Mouse (Mus musculus) stomach, embryonic 14.5 days (tissue): Measurements from ENCODE around the gene Plekhg3. TPM values are rescaled to one million over a fixed set of nuclear protein-coding genes. Genes with fewer than 3 reads are reported as not detected.

Experiments used
- ATAC-seq: fragments of 200-750 bp; cut with Nextera tagmentation; 2 replicates; pipeline ENCODE4 v1.8.0; 2017; ENCODE audit warnings: low read depth, moderate TSS enrichment; ENCODE audit not compliant: insufficient number of reproducible peaks, insufficient read depth, low FRiP score
- H3K27ac ChIP-seq: fragments of 300-500 bp; sonication (generic); 2 replicates; pipeline ENCODE4 v1.5.1; 2014; ENCODE audit warnings: mild to moderate bottlenecking, low read length, moderate library complexity, mixed read lengths
- H3K27me3 ChIP-seq: fragments of 300-500 bp; sonication (generic); 2 replicates; pipeline ENCODE4 v1.6.1; 2014; ENCODE audit warnings: low read length, control low read depth, mixed read lengths; ENCODE audit not compliant: control insufficient read depth, insufficient read depth
- H3K36me3 ChIP-seq: fragments of 300-500 bp; sonication (generic); 2 replicates; pipeline ENCODE4 v1.6.1; 2014; ENCODE audit warnings: mild to moderate bottlenecking, control low read depth, low read length, moderate library complexity, mixed read lengths; ENCODE audit not compliant: control insufficient read depth, insufficient read depth
- H3K4me1 ChIP-seq: fragments of 300-500 bp; sonication (generic); 2 replicates; pipeline ENCODE4 v1.6.1; 2014; ENCODE audit warnings: low read length, control low read depth, mixed read lengths; ENCODE audit not compliant: control insufficient read depth, insufficient read depth
- H3K4me2 ChIP-seq: fragments of 300-500 bp; sonication (generic); replicated peaks from 2 replicates; pipeline ENCODE4 v1.6.1; 2014; ENCODE audit warnings: low read depth, low read length, control low read depth
- H3K4me3 ChIP-seq: fragments of 300-500 bp; sonication (generic); 2 replicates; pipeline ENCODE4 v1.5.1; 2014; ENCODE audit warnings: low read depth, low read length, control low read depth
- H3K9ac ChIP-seq: fragments of 300-500 bp; sonication (generic); replicated peaks from 2 replicates; pipeline ENCODE4 v1.6.1; 2014; ENCODE audit warnings: low read depth, mild to moderate bottlenecking, control low read depth, low read length, moderate library complexity, mixed read lengths
- H3K9me3 ChIP-seq: fragments of 300-500 bp; sonication (generic); 2 replicates; pipeline ENCODE4 v1.6.1; 2016; ENCODE audit warnings: low read depth, low read length, control low read depth; ENCODE audit not compliant: control insufficient read depth
- WGBS: fragments of 180-500 bp; shearing (Covaris S2); extraction: QIAGEN DNeasy Blood & Tissue Kit; methylation state at CpG from one replicate; pipeline ENCODE4 v1.1.7; 2014; 5-methylcytosine and 5-hydroxymethylcytosine counted together
- polyA plus RNA-seq: library from polyadenylated mRNA; unstranded; fragments of >200 nt; fragmentation: Nextera tagmentation; extraction: Ambion mirVana; gene quantifications from 2 replicates; pipeline ENCODE4 v1.2.1, GENCODE M21; 2014

Plekhg3 gene
- polyA plus RNA-seq, 1 experiment from 2014 or later: 13.8 TPM

- Histone ChIP-seq H3K27ac (no peak overlapping the region), H3K4me1 (no peaks in the 10 kb centered on the region), H3K36me3 (peaks cover 44% of the 10 kb centered on the region), H3K9me3 (no peaks in the 10 kb centered on the region), H3K4me2 (no peak overlapping the region), H3K9ac (no peak overlapping the region), H3K27me3 (no peaks in the 10 kb centered on the region), H3K4me3 (no peak overlapping the region)
- 90% methylated on average over 8 of the region's 8 CpGs for WGBS
- ATAC-seq: no peak
These were observed 46.1 kb downstream of the Plekhg3 start for GRCm38 (mm10) chr12:76576806-76577205.

DNA sequence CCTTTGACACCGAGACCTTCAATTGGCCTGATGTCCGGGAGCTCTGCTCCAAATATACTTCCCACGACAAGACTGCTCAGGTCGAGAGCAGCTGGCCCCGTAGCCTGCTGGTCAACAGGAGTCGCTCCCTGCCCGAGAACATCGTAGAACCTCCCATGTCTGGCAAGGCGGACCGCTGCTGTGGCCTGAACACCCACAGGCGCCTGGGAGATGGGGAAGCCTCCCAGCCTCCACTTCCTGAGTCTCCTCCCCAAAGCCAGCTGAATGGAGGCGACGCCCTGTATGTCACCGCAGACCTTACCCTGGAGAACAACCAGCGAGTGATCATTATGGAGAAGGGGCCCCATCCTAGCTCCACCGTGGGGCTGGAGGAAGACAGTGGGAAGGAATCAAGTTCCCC lies 47.2 kb downstream of the Plekhg3 start:
- no peak overlapping the region for H3K4me2 ChIP-seq

GRCm38 (mm10) chr12:76578465-76578864 lies 47.8 kb downstream of the Plekhg3 start:
- Histone ChIP-seq H3K27ac (no peak overlapping the region), H3K4me3 (no peak overlapping the region), H3K36me3 (peaks cover 37% of the 10 kb centered on the region), H3K4me2 (no peak overlapping the region), H3K4me1 (peaks cover 8% of the 10 kb centered on the region), H3K27me3 (no peaks in the 10 kb centered on the region), H3K9me3 (no peaks in the 10 kb centered on the region), H3K9ac (no peak overlapping the region)
- no peak for ATAC-seq
- WGBS: 79% methylated on average over 2 of the region's 2 CpGs

More for the DNA sequence above, 47.2 kb downstream of the Plekhg3 start:
- no peak for ATAC-seq
- H3K27me3 ChIP-seq: no peaks in the 10 kb centered on the region
- 89% methylated on average over 16 of the region's 16 CpGs for WGBS
- peaks cover 4% of the 10 kb centered on the region for H3K4me1 ChIP-seq
- no peak overlapping the region for H3K27ac ChIP-seq
- H3K4me3 ChIP-seq: no peak overlapping the region
- no peaks in the 10 kb centered on the region for H3K9me3 ChIP-seq
- no peak overlapping the region for H3K9ac ChIP-seq
- H3K36me3 ChIP-seq: peaks cover 40% of the 10 kb centered on the region

- 81% methylated on average over 1 of the region's 1 CpGs for WGBS
These were observed 49.1 kb downstream of the Plekhg3 start for GRCm38 (mm10) chr12:76579806-76580205.

GRCm38 (mm10) chr12:76582139-76582538 lies 51.4 kb downstream of the Plekhg3 start:
- H3K9me3 ChIP-seq: no peaks in the 10 kb centered on the region
- no peak overlapping the region for H3K4me3 ChIP-seq
- H3K9ac ChIP-seq: no peak overlapping the region
- H3K4me2 ChIP-seq: no peak overlapping the region
- WGBS: 83% methylated on average over 3 of the region's 3 CpGs
- peaks cover 8% of the 10 kb centered on the region for H3K4me1 ChIP-seq
- peaks cover 11% of the 10 kb centered on the region; the same call in 1 of the 2 replicates for H3K36me3 ChIP-seq
- H3K27ac ChIP-seq: peak overlapping the region; percentile 27
- no peak for ATAC-seq
- H3K27me3 ChIP-seq: no peaks in the 10 kb centered on the region

More at GRCm38 (mm10) chr12:76579806-76580205, 49.1 kb downstream of the Plekhg3 start:
- peaks cover 8% of the 10 kb centered on the region for H3K4me1 ChIP-seq
- no peak overlapping the region for H3K4me2 ChIP-seq
- H3K9me3 ChIP-seq: no peaks in the 10 kb centered on the region
- H3K36me3 ChIP-seq: peaks cover 32% of the 10 kb centered on the region
- H3K4me3 ChIP-seq: no peak overlapping the region
- no peak for ATAC-seq
- H3K27ac ChIP-seq: no peak overlapping the region
- H3K27me3 ChIP-seq: no peaks in the 10 kb centered on the region
- no peak overlapping the region for H3K9ac ChIP-seq

DNA sequence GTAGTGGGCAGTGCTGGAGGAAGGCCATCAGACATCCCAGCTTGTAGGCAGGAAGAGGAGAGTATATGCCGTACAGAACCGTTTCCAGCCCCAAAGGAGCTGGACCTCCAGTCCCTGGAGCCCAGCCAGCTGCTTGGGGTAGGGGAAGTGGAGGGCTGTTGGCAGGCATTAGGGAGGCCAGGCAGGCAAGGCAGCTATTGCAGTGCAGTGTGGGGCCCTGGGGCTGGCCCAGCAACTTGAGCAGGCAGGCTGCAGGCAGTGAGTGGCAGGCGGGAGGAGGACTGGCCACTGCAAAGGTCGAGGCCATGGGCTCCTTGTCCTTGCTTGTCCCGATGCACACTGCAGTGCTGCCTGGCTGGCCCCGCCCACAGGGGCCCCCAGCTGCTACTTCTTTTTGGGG lies 52.1 kb downstream of the Plekhg3 start:
- peak; percentile 21; the same call in 1 of the 2 replicates for ATAC-seq
- H3K9me3 ChIP-seq: no peaks in the 10 kb centered on the region
- H3K27ac ChIP-seq: peak overlapping the region; percentile 27
- WGBS: 26% methylated on average over 6 of the region's 6 CpGs
- no peak overlapping the region for H3K9ac ChIP-seq
- H3K4me3 ChIP-seq: no peak overlapping the region
- H3K27me3 ChIP-seq: no peaks in the 10 kb centered on the region
- peaks cover 8% of the 10 kb centered on the region for H3K4me1 ChIP-seq
- H3K4me2 ChIP-seq: no peak overlapping the region
- H3K36me3 ChIP-seq: peaks cover 6% of the 10 kb centered on the region; the same call in 1 of the 2 replicates

DNA sequence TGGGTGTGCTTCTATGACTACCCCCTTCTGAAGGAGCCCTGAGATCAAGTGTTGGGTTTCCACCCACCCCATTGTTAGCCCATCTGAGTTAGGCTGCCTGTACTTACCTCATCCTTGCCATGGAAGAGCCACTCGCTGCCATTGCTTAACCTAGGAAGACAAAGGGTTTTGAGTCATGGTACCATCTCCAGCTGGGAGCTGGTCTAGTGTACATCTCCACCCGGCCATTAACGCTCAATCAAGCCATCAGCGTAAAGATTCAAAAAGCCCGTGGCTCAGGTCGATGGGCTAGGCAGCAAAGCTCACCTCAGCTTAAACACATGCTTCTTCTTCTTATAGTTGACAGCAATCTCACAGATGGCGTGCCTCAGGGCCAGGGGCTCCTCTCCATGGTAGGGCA lies 52.8 kb downstream of the Plekhg3 start:
- no peak overlapping the region for H3K27ac ChIP-seq
- no peak for ATAC-seq
- H3K4me3 ChIP-seq: no peak overlapping the region
- peaks cover 8% of the 10 kb centered on the region for H3K4me1 ChIP-seq
- no peaks in the 10 kb centered on the region for H3K9me3 ChIP-seq
- 89% methylated on average over 7 of the region's 7 CpGs for WGBS
- H3K36me3 ChIP-seq: peaks cover 4% of the 10 kb centered on the region; the same call in 1 of the 2 replicates
- H3K27me3 ChIP-seq: no peaks in the 10 kb centered on the region
- H3K4me2 ChIP-seq: no peak overlapping the region
- no peak overlapping the region for H3K9ac ChIP-seq

DNA sequence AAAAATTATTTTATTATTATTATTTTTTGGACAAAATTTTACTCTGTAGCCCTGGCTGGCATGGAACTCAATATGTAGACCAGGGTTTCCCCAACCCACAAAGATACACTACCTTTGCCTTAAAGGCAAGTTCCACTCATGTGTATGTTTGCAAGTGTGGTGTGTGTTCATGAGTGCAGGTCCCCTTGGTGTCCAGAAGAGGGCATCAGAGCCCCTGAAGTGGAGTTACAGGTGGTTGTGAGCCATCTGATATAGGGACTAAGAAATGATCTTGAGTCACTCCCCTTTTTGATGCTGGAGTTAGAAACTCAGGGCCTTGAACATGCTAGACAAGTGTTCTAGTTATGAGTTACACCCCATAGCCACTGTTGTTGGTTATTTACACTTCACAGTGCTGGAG lies 54.3 kb downstream of the Plekhg3 start:
- no peak overlapping the region for H3K27ac ChIP-seq
- H3K4me1 ChIP-seq: peaks cover 14% of the 10 kb centered on the region
- no peak overlapping the region for H3K4me2 ChIP-seq
- no peaks in the 10 kb centered on the region for H3K9me3 ChIP-seq
- H3K27me3 ChIP-seq: no peaks in the 10 kb centered on the region
- 0 out of 2 replicates have a peak, but pooled peaks cover 4% of the 10 kb centered on the region for H3K36me3 ChIP-seq
- no peak overlapping the region for H3K4me3 ChIP-seq
- H3K9ac ChIP-seq: no peak overlapping the region
- ATAC-seq: no peak

- H3K9ac ChIP-seq: no peak overlapping the region
- H3K4me2 ChIP-seq: no peak overlapping the region
- no peaks in the 10 kb centered on the region for H3K36me3 ChIP-seq
- H3K27ac ChIP-seq: no peak overlapping the region
- no peak overlapping the region for H3K4me3 ChIP-seq
- H3K9me3 ChIP-seq: no peaks in the 10 kb centered on the region
- peaks cover 14% of the 10 kb centered on the region for H3K4me1 ChIP-seq
- no peak for ATAC-seq
- H3K27me3 ChIP-seq: no peaks in the 10 kb centered on the region
- WGBS: 72% methylated on average over 11 of the region's 11 CpGs
These were observed 56.7 kb downstream of the Plekhg3 start for GRCm38 (mm10) chr12:76587357-76587756.
